Mouse (Mus musculus): ENCODE results near the gene Lin28a. TPM values are rescaled to one million over a fixed set of nuclear protein-coding genes. Genes with fewer than 3 reads are reported as not detected.

The Lin28a gene
- polyA plus RNA-seq, 1 experiment from 2014 or later = 0.92 TPM

DNA sequence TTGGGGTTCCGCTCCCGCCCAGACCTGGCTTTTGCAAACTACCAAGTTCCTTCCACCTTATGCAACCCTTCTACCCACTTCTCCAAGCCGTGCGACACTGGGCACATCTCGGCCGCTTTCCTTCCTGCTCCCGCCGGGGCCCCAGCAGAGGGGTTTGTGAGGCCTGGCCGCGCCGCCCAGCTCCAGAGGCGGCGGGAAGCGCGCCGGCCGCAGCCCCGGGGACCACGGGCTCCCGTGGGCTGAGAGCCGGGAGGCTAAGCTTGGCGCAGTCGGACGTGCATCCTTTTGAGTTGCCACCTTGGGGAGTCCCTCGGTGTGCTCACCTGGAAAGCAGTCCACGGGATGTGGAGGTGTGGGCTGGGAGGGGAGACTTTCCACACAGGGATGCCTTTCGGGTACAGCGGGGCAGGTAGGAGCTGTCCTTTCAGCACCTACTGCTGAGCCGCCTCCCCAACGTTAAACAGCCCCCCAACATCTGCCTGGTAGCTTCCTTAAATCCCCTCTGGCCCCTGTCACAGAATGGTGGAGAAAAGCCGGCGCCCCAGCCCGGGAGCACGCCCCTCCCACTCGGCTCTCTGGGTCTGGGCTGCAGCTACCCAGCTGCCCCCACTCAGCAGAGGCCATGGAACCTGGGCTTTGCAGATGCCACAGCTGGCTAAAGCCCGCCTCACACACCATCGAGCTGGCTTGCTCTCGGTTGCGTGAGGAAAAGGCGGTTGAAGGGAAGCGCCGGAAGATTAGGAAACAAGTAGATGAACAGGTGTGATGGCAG, 50.3 kb downstream of the Lin28a start, which contains the start of gene Hmgn2:
Gene Hmgn2 (minus strand): TSS at position 501 of the 772 bp plus-strand sequence.
- H3K4me3 ChIP-seq (replicated peaks) = peak within 1 kb of the TSS; percentile 80
- H3K9me3 ChIP-seq = no peaks in the 10 kb centered on the region
- H3K27ac ChIP-seq = peak within 1 kb of the TSS; percentile 100
- H3K36me3 ChIP-seq (replicated peaks) = peaks cover 33% of the 10 kb centered on the region
- peak within 1 kb of the TSS; percentile 97 for H3K9ac ChIP-seq
- H3K4me2 ChIP-seq = peak within 1 kb of the TSS; percentile 82
- H3K27me3 ChIP-seq = no peaks in the 10 kb centered on the region
- ATAC-seq (ENCODE audit: low FRiP score) = peak; percentile 28
- WGBS = under 1% methylated on average over 42 of the region's 42 CpGs
- peaks cover 50% of the 10 kb centered on the region for H3K4me1 ChIP-seq

DNA sequence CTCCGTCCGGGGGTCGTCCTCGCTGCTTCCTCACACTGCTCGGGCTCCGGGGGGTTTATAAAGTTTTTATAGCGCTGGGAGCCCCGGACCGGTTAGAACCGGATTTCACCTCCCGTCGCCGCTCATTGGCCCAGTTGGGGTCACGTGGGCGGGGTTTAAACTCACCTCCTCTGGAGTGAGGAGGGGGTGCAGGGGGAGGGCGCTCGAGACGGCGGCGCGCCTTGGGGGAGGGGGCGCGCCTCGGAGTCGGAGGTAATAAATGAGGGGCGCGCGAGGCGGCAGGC, 50.8 kb downstream of the Lin28a start:
- ATAC-seq (ENCODE audit: low FRiP score) = peak; percentile 85
- H3K4me1 ChIP-seq = peaks cover 50% of the 10 kb centered on the region
- WGBS = under 1% methylated on average over 27 of the region's 29 CpGs
- H3K9ac ChIP-seq = peak overlapping the region; percentile 97
- peak overlapping the region; percentile 100 for H3K27ac ChIP-seq
- peaks cover 35% of the 10 kb centered on the region for H3K36me3 ChIP-seq (replicated peaks)
- H3K27me3 ChIP-seq = no peaks in the 10 kb centered on the region
- peak overlapping the region; percentile 82 for H3K4me2 ChIP-seq
- H3K4me3 ChIP-seq (replicated peaks) = peak overlapping the region; percentile 80
- no peaks in the 10 kb centered on the region for H3K9me3 ChIP-seq

- H3K36me3 ChIP-seq (replicated peaks) = peaks cover 37% of the 10 kb centered on the region
Measured at GRCm38 (mm10) chr4:133967138-133967865, 51.3 kb downstream of the Lin28a start.

DNA sequence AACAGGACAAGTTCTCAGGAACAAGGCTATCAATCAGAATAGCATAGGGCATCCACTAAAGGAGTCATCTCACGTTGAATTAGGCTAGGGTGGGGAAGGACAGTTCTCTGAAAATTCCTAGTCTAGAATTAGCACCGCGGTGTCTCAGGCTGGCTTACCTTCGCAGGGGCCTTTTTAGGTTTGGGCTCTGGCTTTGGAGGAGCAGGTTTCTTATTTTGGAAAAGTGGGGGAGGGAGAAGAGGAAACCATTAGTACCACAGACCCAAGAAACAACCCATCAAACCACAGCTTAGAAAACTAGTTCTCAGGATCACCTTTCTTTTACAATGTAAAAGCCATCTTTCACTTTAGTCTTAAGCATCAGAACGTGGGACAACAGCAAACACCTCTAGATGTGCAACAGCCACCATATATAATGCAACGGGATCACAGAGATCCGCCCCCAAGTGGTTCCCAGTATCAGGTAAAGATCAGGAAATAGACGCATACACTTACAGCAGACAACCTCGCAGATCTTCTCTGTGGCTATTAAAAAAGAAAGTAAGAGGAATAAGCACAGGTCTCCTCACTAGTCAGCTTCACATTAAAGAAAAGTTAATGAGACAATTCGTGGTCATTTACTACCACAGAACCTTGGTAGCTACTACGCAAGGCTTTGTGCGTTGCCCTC, 52.2 kb downstream of the Lin28a start:
- H3K36me3 ChIP-seq (replicated peaks) = peaks cover 37% of the 10 kb centered on the region
- no peak for ATAC-seq (ENCODE audit: low FRiP score)
- 48% methylated on average over 12 of the region's 12 CpGs for WGBS
- peaks cover 44% of the 10 kb centered on the region for H3K4me1 ChIP-seq
- H3K27ac ChIP-seq = peak overlapping the region; percentile 100; the same call in 1 of the 2 replicates
- no peaks in the 10 kb centered on the region for H3K9me3 ChIP-seq
- H3K4me2 ChIP-seq = peak overlapping the region; percentile 82
- peak overlapping the region; percentile 97 for H3K9ac ChIP-seq
- no peaks in the 10 kb centered on the region for H3K27me3 ChIP-seq
- peak overlapping the region; percentile 80 for H3K4me3 ChIP-seq (replicated peaks)

More at GRCm38 (mm10) chr4:133967138-133967865, 51.3 kb downstream of the Lin28a start:
- peaks cover 50% of the 10 kb centered on the region for H3K4me1 ChIP-seq
- peak overlapping the region; percentile 80 for H3K4me3 ChIP-seq (replicated peaks)
- H3K4me2 ChIP-seq = peak overlapping the region; percentile 82
- WGBS = under 1% methylated on average over 73 of the region's 101 CpGs
- H3K27me3 ChIP-seq = no peaks in the 10 kb centered on the region
- no peaks in the 10 kb centered on the region for H3K9me3 ChIP-seq
- peak overlapping the region; percentile 97 for H3K9ac ChIP-seq
- peak; percentile 79 for ATAC-seq (ENCODE audit: low FRiP score)
- peak overlapping the region; percentile 100 for H3K27ac ChIP-seq

GRCm38 (mm10) chr4:133962566-133962965, 56.1 kb downstream of the Lin28a start:
- Histone ChIP-seq H3K9me3 (no peaks in the 10 kb centered on the region), H3K27ac (0 out of 2 replicates have a peak overlapping the region, but pooled peaks have one; percentile 36), H3K27me3 (no peaks in the 10 kb centered on the region), H3K4me2 (no peak overlapping the region), H3K4me3 (replicated peaks) (no peak overlapping the region), H3K36me3 (replicated peaks) (peaks cover 37% of the 10 kb centered on the region), H3K4me1 (peaks cover 14% of the 10 kb centered on the region), H3K9ac (no peak overlapping the region)
- 87% methylated on average over 7 of the region's 7 CpGs for WGBS
- no peak for ATAC-seq (ENCODE audit: low FRiP score)

DNA sequence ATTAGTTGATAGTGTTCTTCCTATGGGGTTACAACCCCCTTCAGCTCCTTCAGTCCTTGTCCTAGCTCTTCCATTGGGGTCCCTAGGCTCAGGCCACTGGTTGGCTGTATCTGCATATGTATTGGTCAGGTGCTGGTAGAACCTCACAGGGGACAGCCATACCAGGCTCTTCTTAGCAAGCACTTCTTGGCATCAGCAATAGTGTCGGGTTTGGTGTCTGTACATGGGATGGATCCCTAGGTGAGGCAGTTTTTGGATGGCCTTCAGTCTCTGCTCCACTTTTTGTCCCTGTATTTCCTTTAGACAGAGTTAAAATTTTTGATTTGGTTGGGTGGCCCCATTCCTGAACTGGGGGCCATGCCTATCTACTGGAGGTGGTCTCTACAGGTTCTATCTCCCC, 59.8 kb downstream of the Lin28a start:
- ATAC-seq (ENCODE audit: low FRiP score) = no peak
- no peaks in the 10 kb centered on the region for H3K9me3 ChIP-seq
- H3K4me2 ChIP-seq = no peak overlapping the region
- no peaks in the 10 kb centered on the region for H3K4me1 ChIP-seq
- H3K4me3 ChIP-seq (replicated peaks) = no peak overlapping the region
- H3K27me3 ChIP-seq = no peaks in the 10 kb centered on the region
- 83% methylated on average over 1 of the region's 1 CpGs for WGBS
- no peak overlapping the region for H3K27ac ChIP-seq
- no peak overlapping the region for H3K9ac ChIP-seq
- H3K36me3 ChIP-seq (replicated peaks) = peaks cover 15% of the 10 kb centered on the region

DNA sequence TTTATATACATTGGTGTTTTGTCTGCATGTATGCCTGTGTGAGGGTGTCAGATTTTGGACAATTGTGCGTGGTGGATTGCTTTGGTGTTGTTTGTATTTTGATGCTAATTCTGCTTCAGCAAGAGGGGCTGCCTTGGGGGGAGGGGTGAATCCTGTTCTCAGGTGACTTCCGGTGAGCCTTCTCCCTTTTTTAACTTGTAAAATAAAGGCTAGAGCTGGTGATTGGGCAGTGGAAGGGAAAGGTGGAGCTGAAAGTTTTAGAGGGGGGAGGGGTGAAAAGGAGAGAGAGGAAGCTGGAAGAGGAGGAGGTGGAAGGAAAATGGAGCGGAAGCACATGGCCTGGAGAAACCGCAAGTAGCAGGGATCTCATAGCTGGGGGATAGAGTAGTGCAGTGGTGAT, 62.3 kb downstream of the Lin28a start:
- H3K36me3 ChIP-seq (replicated peaks) = no peaks in the 10 kb centered on the region
- H3K4me2 ChIP-seq = no peak overlapping the region
- H3K9me3 ChIP-seq = no peaks in the 10 kb centered on the region
- H3K4me1 ChIP-seq = no peaks in the 10 kb centered on the region
- H3K4me3 ChIP-seq (replicated peaks) = no peak overlapping the region
- H3K27me3 ChIP-seq = no peaks in the 10 kb centered on the region
- 88% methylated on average over 4 of the region's 4 CpGs for WGBS
- H3K9ac ChIP-seq = no peak overlapping the region
- no peak for ATAC-seq (ENCODE audit: low FRiP score)
- no peak overlapping the region for H3K27ac ChIP-seq

Other genes starting within 250 kb of the Lin28a start
- gene Rps6ka1, start 131.0 kb downstream of the Lin28a start, polyA plus RNA-seq (2016; fragmentation: Nextera tagmentation; extraction: Ambion mirVana) = 22.6 and 26.0 TPM in 2 replicates
- gene Hmgn2, start 50.2 kb downstream of the Lin28a start, polyA plus RNA-seq (2016; fragmentation: Nextera tagmentation; extraction: Ambion mirVana) = 3,644 and 3,855 TPM in 2 replicates
- gene Dhdds, start 17.9 kb downstream of the Lin28a start, polyA plus RNA-seq (2016; fragmentation: Nextera tagmentation; extraction: Ambion mirVana) = 45.5 and 48.6 TPM in 2 replicates
- not detected in 2 replicates for gene Zfp683, start 35.0 kb upstream of the Lin28a start, polyA plus RNA-seq (2016; fragmentation: Nextera tagmentation; extraction: Ambion mirVana)
- gene Crybg2, start 42.0 kb upstream of the Lin28a start, polyA plus RNA-seq (2016; fragmentation: Nextera tagmentation; extraction: Ambion mirVana) = 0.62 and 0.96 TPM in 2 replicates
- 3.8 and 3.9 TPM in 2 replicates for gene Cd52, start 76.2 kb upstream of the Lin28a start, polyA plus RNA-seq (2016; fragmentation: Nextera tagmentation; extraction: Ambion mirVana)
- gene Ubxn11, start 83.7 kb upstream of the Lin28a start, polyA plus RNA-seq (2016; fragmentation: Nextera tagmentation; extraction: Ambion mirVana) = 5.8 and 7.9 TPM in 2 replicates
- gene Sh3bgrl3, start 109.9 kb upstream of the Lin28a start, polyA plus RNA-seq (2016; fragmentation: Nextera tagmentation; extraction: Ambion mirVana) = 257 and 272 TPM in 2 replicates
- 30.5 and 32.3 TPM in 2 replicates for gene Cep85, start 168.3 kb upstream of the Lin28a start, polyA plus RNA-seq (2016; fragmentation: Nextera tagmentation; extraction: Ambion mirVana)
- not detected in 2 replicates for gene Gm7534, start 184.2 kb upstream of the Lin28a start, polyA plus RNA-seq (2016; fragmentation: Nextera tagmentation; extraction: Ambion mirVana)
- gene Catsper4, start 208.5 kb upstream of the Lin28a start, polyA plus RNA-seq (2016; fragmentation: Nextera tagmentation; extraction: Ambion mirVana) = not detected in 2 replicates
- gene Cnksr1, start 219.6 kb upstream of the Lin28a start, polyA plus RNA-seq (2016; fragmentation: Nextera tagmentation; extraction: Ambion mirVana) = 0.10 and 0.35 TPM in 2 replicates
- gene E130218I03Rik, start 224.8 kb upstream of the Lin28a start, polyA plus RNA-seq (2016; fragmentation: Nextera tagmentation; extraction: Ambion mirVana) = 0.52 and 0.74 TPM in 2 replicates
- gene Zfp593, start 226.8 kb upstream of the Lin28a start, polyA plus RNA-seq (2016; fragmentation: Nextera tagmentation; extraction: Ambion mirVana) = 18.5 and 20.4 TPM in 2 replicates
- gene Gm30191, start 228.1 kb upstream of the Lin28a start, polyA plus RNA-seq (2016; fragmentation: Nextera tagmentation; extraction: Ambion mirVana) = not detected in 2 replicates
- gene Grrp1, start 235.3 kb upstream of the Lin28a start, polyA plus RNA-seq (2016; fragmentation: Nextera tagmentation; extraction: Ambion mirVana) = 4.1 and 5.2 TPM in 2 replicates